Mouse (Mus musculus) neural tube, embryonic 12.5 days (tissue): ENCODE results near the gene Snx6. TPM values are rescaled to one million over a fixed set of nuclear protein-coding genes. Genes with fewer than 3 reads are reported as not detected.

Experiments used
- ATAC-seq: fragments of 200-750 bp; cut with Nextera tagmentation; 2 replicates; pipeline ENCODE4 v1.8.0; 2017; ENCODE audit warnings: low read depth, mild to moderate bottlenecking, moderate TSS enrichment, moderate library complexity; ENCODE audit not compliant: low FRiP score
- H3K27ac ChIP-seq: fragments of 300-500 bp; sonication (generic); 2 replicates; pipeline ENCODE4 v1.5.1; 2016
- H3K27me3 ChIP-seq: fragments of 300-500 bp; sonication (generic); replicated peaks from 2 replicates; pipeline ENCODE4 v1.6.1; 2016; ENCODE audit warnings: mild to moderate bottlenecking
- H3K36me3 ChIP-seq: fragments of 300-500 bp; sonication (generic); 2 replicates; pipeline ENCODE4 v1.6.1; 2016; ENCODE audit warnings: mild to moderate bottlenecking
- H3K4me1 ChIP-seq: fragments of 300-500 bp; sonication (generic); 2 replicates; pipeline ENCODE4 v1.6.1; 2016
- H3K4me2 ChIP-seq: fragments of 300-500 bp; sonication (generic); replicated peaks from 2 replicates; pipeline ENCODE4 v1.6.1; 2016; ENCODE audit warnings: mild to moderate bottlenecking
- H3K4me3 ChIP-seq: fragments of 300-500 bp; sonication (generic); 2 replicates; pipeline ENCODE4 v1.5.1; 2016
- H3K9ac ChIP-seq: fragments of 300-500 bp; sonication (generic); 2 replicates; pipeline ENCODE4 v1.6.1; 2016; ENCODE audit warnings: mild to moderate bottlenecking
- H3K9me3 ChIP-seq: fragments of 300-500 bp; sonication (generic); 2 replicates; pipeline ENCODE4 v1.6.1; 2016; ENCODE audit warnings: mild to moderate bottlenecking
- WGBS: fragments of 180-500 bp; shearing (Covaris S2); methylation state at CpG from one replicate; pipeline ENCODE4 v1.1.7; 2016; 5-methylcytosine and 5-hydroxymethylcytosine counted together
- polyA plus RNA-seq: library from polyadenylated mRNA; unstranded; fragments of >200 nt; fragmentation: Nextera tagmentation; extraction: Ambion mirVana; gene quantifications from 2 replicates; pipeline ENCODE4 v1.2.1, GENCODE M21; 2016

Gene Snx6
- polyA plus RNA-seq, 1 experiment from 2014 or later = 191 TPM

GRCm38 (mm10) chr12:54825202-54825601 lies 29.7 kb upstream of the Snx6 start:
- no peak for ATAC-seq
- H3K4me1 ChIP-seq = no peaks in the 10 kb centered on the region
- WGBS = 95% methylated on average over 3 of the region's 3 CpGs

GRCm38 (mm10) chr12:54822836-54823426 lies 27.4 kb upstream of the Snx6 start:
- H3K4me2 ChIP-seq = no peak overlapping the region
- ATAC-seq = no peak
- H3K4me1 ChIP-seq = no peaks in the 10 kb centered on the region
- no peaks in the 10 kb centered on the region for H3K9me3 ChIP-seq
- H3K9ac ChIP-seq = no peak overlapping the region
- no peaks in the 10 kb centered on the region for H3K27me3 ChIP-seq
- no peak overlapping the region for H3K4me3 ChIP-seq
- WGBS = 68% methylated on average over 4 of the region's 4 CpGs
- no peaks in the 10 kb centered on the region for H3K36me3 ChIP-seq
- H3K27ac ChIP-seq = no peak overlapping the region

More at GRCm38 (mm10) chr12:54825202-54825601, 29.7 kb upstream of the Snx6 start:
- Histone ChIP-seq H3K36me3 (no peaks in the 10 kb centered on the region), H3K4me3 (no peak overlapping the region), H3K27me3 (no peaks in the 10 kb centered on the region), H3K9ac (no peak overlapping the region), H3K27ac (no peak overlapping the region), H3K4me2 (no peak overlapping the region), H3K9me3 (no peaks in the 10 kb centered on the region)

GRCm38 (mm10) chr12:54820684-54821161 lies 25.2 kb upstream of the Snx6 start:
- no peak overlapping the region for H3K9ac ChIP-seq
- no peaks in the 10 kb centered on the region for H3K9me3 ChIP-seq
- H3K36me3 ChIP-seq = no peaks in the 10 kb centered on the region
- no peaks in the 10 kb centered on the region for H3K4me1 ChIP-seq
- no peaks in the 10 kb centered on the region for H3K27me3 ChIP-seq
- no peak overlapping the region for H3K27ac ChIP-seq
- no peak for ATAC-seq
- no peak overlapping the region for H3K4me2 ChIP-seq
- H3K4me3 ChIP-seq = no peak overlapping the region
- WGBS = 35% methylated on average over 2 of the region's 2 CpGs

- no peak overlapping the region for H3K27ac ChIP-seq
- no peak overlapping the region for H3K4me3 ChIP-seq
- no peak for ATAC-seq
- no peak overlapping the region for H3K9ac ChIP-seq
- no peaks in the 10 kb centered on the region for H3K36me3 ChIP-seq
- no peaks in the 10 kb centered on the region for H3K27me3 ChIP-seq
- 77% methylated on average over 6 of the region's 6 CpGs for WGBS
- no peak overlapping the region for H3K4me2 ChIP-seq
- H3K4me1 ChIP-seq = no peaks in the 10 kb centered on the region
- H3K9me3 ChIP-seq = no peaks in the 10 kb centered on the region
Observed at GRCm38 (mm10) chr12:54819181-54819935, 23.9 kb upstream of the Snx6 start.

- Histone ChIP-seq H3K4me3 (no peak overlapping the region), H3K9ac (no peak overlapping the region), H3K27me3 (no peaks in the 10 kb centered on the region), H3K4me2 (no peak overlapping the region), H3K9me3 (no peaks in the 10 kb centered on the region), H3K4me1 (no peaks in the 10 kb centered on the region), H3K36me3 (no peaks in the 10 kb centered on the region), H3K27ac (no peak overlapping the region)
- no peak for ATAC-seq
- 91% methylated on average over 2 of the region's 2 CpGs for WGBS
Observed at GRCm38 (mm10) chr12:54810142-54810541, 14.6 kb upstream of the Snx6 start.

- H3K4me3 ChIP-seq = no peak overlapping the region
- no peaks in the 10 kb centered on the region for H3K4me1 ChIP-seq
- no peaks in the 10 kb centered on the region for H3K9me3 ChIP-seq
- H3K36me3 ChIP-seq = no peaks in the 10 kb centered on the region
- ATAC-seq = no peak
- H3K9ac ChIP-seq = no peak overlapping the region
- no peak overlapping the region for H3K4me2 ChIP-seq
- H3K27ac ChIP-seq = no peak overlapping the region
- 71% methylated on average over 6 of the region's 6 CpGs for WGBS
- no peaks in the 10 kb centered on the region for H3K27me3 ChIP-seq
Observed at GRCm38 (mm10) chr12:54807481-54807880, 12.0 kb upstream of the Snx6 start.

- Histone ChIP-seq H3K27ac (no peak overlapping the region), H3K4me1 (no peaks in the 10 kb centered on the region), H3K9ac (no peak overlapping the region), H3K4me2 (no peak overlapping the region), H3K4me3 (no peak overlapping the region), H3K36me3 (no peaks in the 10 kb centered on the region), H3K9me3 (no peaks in the 10 kb centered on the region), H3K27me3 (no peaks in the 10 kb centered on the region)
- ATAC-seq = no peak
- 77% methylated on average over 6 of the region's 6 CpGs for WGBS
Observed at GRCm38 (mm10) chr12:54806131-54806530, 10.6 kb upstream of the Snx6 start.

GRCm38 (mm10) chr12:54805254-54806002 lies 9.9 kb upstream of the Snx6 start:
- H3K4me2 ChIP-seq = no peak overlapping the region
- no peak overlapping the region for H3K9ac ChIP-seq
- no peaks in the 10 kb centered on the region for H3K27me3 ChIP-seq
- H3K36me3 ChIP-seq = no peaks in the 10 kb centered on the region
- WGBS = 78% methylated on average over 6 of the region's 6 CpGs
- no peak for ATAC-seq
- H3K27ac ChIP-seq = no peak overlapping the region
- H3K4me1 ChIP-seq = no peaks in the 10 kb centered on the region
- no peak overlapping the region for H3K4me3 ChIP-seq
- H3K9me3 ChIP-seq = no peaks in the 10 kb centered on the region

- Histone ChIP-seq H3K9ac (no peak overlapping the region), H3K4me3 (no peak overlapping the region), H3K27me3 (no peaks in the 10 kb centered on the region), H3K27ac (no peak overlapping the region), H3K36me3 (no peaks in the 10 kb centered on the region), H3K4me2 (no peak overlapping the region), H3K4me1 (no peaks in the 10 kb centered on the region), H3K9me3 (no peaks in the 10 kb centered on the region)
- no peak for ATAC-seq
- WGBS = 89% methylated on average over 3 of the region's 3 CpGs
Observed at GRCm38 (mm10) chr12:54803531-54803930, 8.0 kb upstream of the Snx6 start.

GRCm38 (mm10) chr12:54796516-54797195 lies 1.2 kb upstream of the Snx6 start:
- H3K4me2 ChIP-seq = no peak overlapping the region
- ATAC-seq = no peak

GRCm38 (mm10) chr12:54794392-54794791 lies 1.1 kb downstream of the Snx6 start:
- Histone ChIP-seq H3K9ac (no peak overlapping the region), H3K4me2 (peak overlapping the region; percentile 66), H3K9me3 (no peaks in the 10 kb centered on the region), H3K36me3 (no peaks in the 10 kb centered on the region), H3K27ac (no peak overlapping the region), H3K27me3 (no peaks in the 10 kb centered on the region), H3K4me1 (peaks cover 22% of the 10 kb centered on the region), H3K4me3 (peak overlapping the region; percentile 92)
- ATAC-seq = no peak
- WGBS = 35% methylated on average over 3 of the region's 3 CpGs

More at GRCm38 (mm10) chr12:54796516-54797195, 1.2 kb upstream of the Snx6 start:
- H3K27me3 ChIP-seq = no peaks in the 10 kb centered on the region
- no peaks in the 10 kb centered on the region for H3K9me3 ChIP-seq
- H3K4me3 ChIP-seq = no peak overlapping the region
- H3K4me1 ChIP-seq = peaks cover 12% of the 10 kb centered on the region
- 91% methylated on average over 8 of the region's 8 CpGs for WGBS
- no peak overlapping the region for H3K9ac ChIP-seq
- no peak overlapping the region for H3K27ac ChIP-seq
- H3K36me3 ChIP-seq = no peaks in the 10 kb centered on the region

GRCm38 (mm10) chr12:54791465-54791864 lies 4.0 kb downstream of the Snx6 start:
- peaks cover 25% of the 10 kb centered on the region for H3K4me1 ChIP-seq
- 88% methylated on average over 8 of the region's 8 CpGs for WGBS
- no peak overlapping the region for H3K4me2 ChIP-seq
- no peak overlapping the region for H3K9ac ChIP-seq
- no peak overlapping the region for H3K27ac ChIP-seq
- H3K4me3 ChIP-seq = no peak overlapping the region
- H3K36me3 ChIP-seq = 0 out of 2 replicates have a peak, but pooled peaks cover 5% of the 10 kb centered on the region
- ATAC-seq = no peak
- no peaks in the 10 kb centered on the region for H3K27me3 ChIP-seq
- H3K9me3 ChIP-seq = no peaks in the 10 kb centered on the region
